Mouse (Mus musculus) lung, postnatal 0 days (tissue): Measurements from ENCODE around the gene Ugt2b34.

Source experiments
- CTCF ChIP-seq: IDR thresholded peaks from 2 replicates; pipeline ENCODE4 v1.5.1; 2016; ENCODE audit warnings: antibody characterized with exemption, mild to moderate bottlenecking
- EP300 ChIP-seq: IDR thresholded peaks from 2 replicates; pipeline ENCODE4 v1.6.1; 2016; ENCODE audit warnings: antibody characterized with exemption, mild to moderate bottlenecking, control low read depth

GRCm38 (mm10) chr5:86911357-86912099 is 4.8 kb upstream of the Ugt2b34 start:
- TF ChIP-seq CTCF (no peak), EP300 (no peak)
